Mouse (Mus musculus) neutrophil, adult 65 days (primary cell): Measurements from ENCODE around the gene Zfp51. TPM values are rescaled to one million over a fixed set of nuclear protein-coding genes. Genes with fewer than 3 reads are reported as not detected.

Experiments
- total RNA-seq: library from RNA; stranded (reverse); gene quantifications from 2 replicates; pipeline ENCODE4 v1.2.4, GENCODE M21; 2023

The Zfp51 gene
- total RNA-seq, result 17.3 and 19.3 TPM in 2 replicates

DNA sequence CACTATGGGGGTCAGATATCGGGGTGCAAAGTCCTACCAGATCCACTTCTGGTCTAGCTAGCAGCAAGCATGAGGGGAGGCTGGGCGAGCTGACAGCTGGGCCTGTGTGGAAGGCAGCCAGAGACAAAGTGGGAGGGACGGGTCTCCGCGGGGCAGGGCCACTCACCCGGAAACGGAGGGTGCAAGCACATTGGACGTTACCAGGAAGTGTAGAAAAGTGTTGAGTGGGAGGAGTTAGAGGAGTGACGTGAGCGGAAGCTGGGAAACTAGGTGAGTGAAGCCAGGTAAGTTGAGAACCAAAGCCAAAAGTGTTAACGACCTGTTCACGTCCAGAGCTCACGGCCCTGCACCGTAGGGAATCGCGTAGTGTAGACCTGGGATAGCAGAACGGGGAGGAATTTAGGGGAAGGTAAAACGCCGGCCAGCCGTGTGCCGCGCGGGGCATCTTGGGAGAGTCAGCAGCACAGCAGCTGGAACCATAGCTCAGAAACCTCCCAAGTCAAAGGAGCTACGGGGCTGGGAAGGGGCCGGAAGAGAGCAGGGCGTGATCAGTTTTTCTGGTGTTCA, at the start of gene Zfp51:
Zfp51 (plus strand) TSS at position 237 of the 567 bp plus-strand sequence.

DNA sequence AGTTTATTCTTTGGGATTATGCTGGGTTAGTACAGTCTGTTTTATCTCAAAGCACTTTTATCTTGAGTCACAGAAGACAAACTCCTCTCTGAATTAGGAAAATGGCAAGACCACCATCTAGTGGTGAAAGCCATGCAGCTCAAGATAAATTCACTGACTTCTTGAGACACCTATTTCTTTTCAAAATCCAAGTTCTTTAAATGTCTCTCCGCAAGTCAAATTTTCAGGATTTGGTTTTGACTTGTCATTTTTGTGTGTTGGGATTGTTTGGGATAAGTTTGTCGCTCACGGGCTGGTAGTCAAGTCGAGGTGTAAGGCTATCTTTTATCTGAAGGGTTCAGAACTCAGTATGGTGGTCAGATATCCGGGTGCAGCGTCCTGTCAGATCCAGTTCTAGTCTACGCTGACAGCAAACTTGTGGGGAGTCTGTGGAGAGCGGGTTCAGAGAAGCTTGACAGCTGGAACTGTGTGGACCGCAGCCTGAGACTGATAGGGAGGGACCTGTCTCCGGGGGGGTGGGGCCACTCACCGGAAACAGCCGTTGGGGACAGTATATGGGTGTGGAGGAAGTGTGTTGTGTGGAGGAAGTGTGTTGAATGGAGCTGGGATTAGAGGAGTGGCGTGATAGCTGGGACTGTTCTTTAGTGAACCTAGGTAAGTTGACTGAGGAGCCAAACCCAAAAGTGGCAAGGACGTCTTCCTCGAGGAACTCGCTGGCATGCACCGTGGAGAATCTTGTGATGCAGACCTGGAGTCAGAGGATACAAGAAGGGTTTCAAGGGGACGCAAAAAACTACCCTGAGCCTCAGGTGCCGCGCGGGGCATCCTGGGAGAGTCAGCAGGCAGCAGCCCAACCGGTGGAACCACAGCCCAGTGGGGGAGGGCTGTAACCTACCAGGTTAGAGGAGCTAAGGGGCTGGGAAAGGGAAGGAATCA, 27.2 kb upstream of the Zfp51 start, which contains the start of gene Zfp54:
Zfp54 (plus strand) TSS at position 564 of the 936 bp plus-strand sequence.

DNA sequence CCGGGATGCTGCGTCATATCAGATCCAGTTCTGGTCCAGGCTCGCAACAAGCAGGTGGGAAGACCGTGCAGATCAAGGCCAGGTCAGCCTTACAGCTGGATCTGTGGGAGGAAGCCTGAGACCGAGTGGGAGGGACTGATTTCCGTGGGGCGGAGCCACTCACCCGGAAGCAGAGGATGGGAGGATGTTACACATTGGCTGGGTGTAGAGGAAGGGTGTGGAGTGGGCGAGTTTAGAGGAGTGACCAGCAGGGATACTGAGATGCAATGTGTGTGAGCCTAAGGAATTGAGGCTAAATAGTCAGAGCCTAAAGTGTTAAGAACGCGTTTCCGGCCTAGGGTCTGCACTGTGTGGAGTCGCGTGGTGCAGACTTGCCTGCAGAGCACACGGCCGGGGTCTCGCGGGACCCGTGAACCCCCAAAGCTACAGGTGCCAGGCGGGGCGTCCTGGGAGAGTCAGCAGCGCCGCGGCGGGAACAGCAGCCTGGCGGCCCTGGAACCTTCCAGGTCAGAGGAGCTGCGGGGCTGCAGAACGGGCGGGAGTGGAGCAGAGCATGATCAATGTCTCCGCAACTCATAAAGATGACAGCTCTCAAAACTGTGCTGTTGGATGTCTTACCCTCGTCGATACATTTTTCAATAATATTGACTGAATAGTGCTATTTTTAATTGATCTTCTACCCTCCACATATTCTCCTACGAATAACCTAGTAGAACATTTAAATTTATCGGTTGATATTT, 38.8 kb downstream of the Zfp51 start, which contains the start of gene Zfp53:
Zfp53 (plus strand) TSS at position 239 of the 740 bp plus-strand sequence.

Other genes with a start within 250 kb of the Zfp51 start
- gene Vmn1r234, start 224.3 kb upstream of the Zfp51 start, total RNA-seq, result not detected in 2 replicates
- not detected in 2 replicates for gene Vmn1r235, start 194.0 kb upstream of the Zfp51 start, total RNA-seq
- not detected in 2 replicates for gene Vmn1r236, start 167.4 kb upstream of the Zfp51 start, total RNA-seq
- gene Vmn1r237, start 138.5 kb upstream of the Zfp51 start, total RNA-seq, result not detected in 2 replicates
- gene Zfp677, start 66.6 kb upstream of the Zfp51 start, total RNA-seq, result 1.6 and 1.7 TPM in 2 replicates
- gene Zfp54, start 27.1 kb upstream of the Zfp51 start, total RNA-seq, result 0.39 and 0.73 TPM in 2 replicates
- gene Zfp53, start 38.6 kb downstream of the Zfp51 start, total RNA-seq, result 11.1 and 15.1 TPM in 2 replicates
- 3.6 and 5.2 TPM in 2 replicates for gene Zfp52, start 85.2 kb downstream of the Zfp51 start, total RNA-seq
- gene Zfp948, start 116.6 kb downstream of the Zfp51 start, total RNA-seq, result 2.3 and 2.5 TPM in 2 replicates
- 3.0 and 4.4 TPM in 2 replicates for gene Zfp983, start 200.2 kb downstream of the Zfp51 start, total RNA-seq
- 3.7 and 4.7 TPM in 2 replicates for gene Gm10226, start 241.5 kb downstream of the Zfp51 start, total RNA-seq